Mouse (Mus musculus) testis, adult 2 months (tissue): ENCODE measurements around the gene Chpf.

Experiments
- CTCF ChIP-seq: fragments of 200-500 bp; IDR thresholded peaks from 2 replicates; pipeline ENCODE4 v1.5.1; 2012; ENCODE audit warnings: low read depth, mild to moderate bottlenecking, inconsistent platforms, low read length, moderate library complexity; ENCODE audit not compliant: control insufficient read depth, insufficient read depth, insufficient replicate concordance
- POLR2A ChIP-seq: fragments of 200-500 bp; IDR thresholded peaks from 2 replicates; pipeline ENCODE4 v1.6.1; 2012; ENCODE audit warnings: low read depth, mild to moderate bottlenecking, inconsistent platforms, low read length, moderate library complexity; ENCODE audit not compliant: control insufficient read depth

- no peak for TF ChIP-seq CTCF
- TF ChIP-seq POLR2A, result no peak
Measured at GRCm38 (mm10) chr1:75463652-75464204, 15.4 kb downstream of the Chpf start.
